Mouse (Mus musculus) lung, postnatal 4 days (tissue): Measurements from ENCODE around the gene Tsc2.

Experiments
- DNase-seq, 2 experiments: peaks; one replicate each; pipeline ENCODE4 v3.0.0; 2021

Gene Tsc2

GRCm38 (mm10) chr17:24646381-24646780, 14.0 kb upstream of the Tsc2 start:
- DNase-seq: no peak

GRCm38 (mm10) chr17:24645916-24646315, 13.5 kb upstream of the Tsc2 start:
- no peak for DNase-seq

- DNase-seq: peak; percentile 64 to 81
Measured at GRCm38 (mm10) chr17:24644875-24645721, 12.7 kb upstream of the Tsc2 start.

- DNase-seq: peak; percentile 61 to 80
Measured at GRCm38 (mm10) chr17:24644030-24644715, 11.7 kb upstream of the Tsc2 start.

GRCm38 (mm10) chr17:24642791-24643343, 10.4 kb upstream of the Tsc2 start:
- no peak for DNase-seq

GRCm38 (mm10) chr17:24641944-24642343, 9.5 kb upstream of the Tsc2 start:
- no peak for DNase-seq

- DNase-seq: no peak
Measured at GRCm38 (mm10) chr17:24640581-24640980, 8.2 kb upstream of the Tsc2 start.

- no peak for DNase-seq
Measured at GRCm38 (mm10) chr17:24640119-24640518, 7.7 kb upstream of the Tsc2 start.

GRCm38 (mm10) chr17:24639571-24639988, 7.2 kb upstream of the Tsc2 start:
- peak in 1 of 2 experiments; percentile 57 for DNase-seq

GRCm38 (mm10) chr17:24638840-24639239, 6.4 kb upstream of the Tsc2 start:
- peak; percentile 77 to 92 for DNase-seq

- DNase-seq: peak in 1 of 2 experiments; percentile 58
Measured at GRCm38 (mm10) chr17:24638214-24638613, 5.8 kb upstream of the Tsc2 start.

- DNase-seq: peak; percentile 56 to 79
Measured at GRCm38 (mm10) chr17:24636781-24637481, 4.5 kb upstream of the Tsc2 start.

GRCm38 (mm10) chr17:24635694-24636093, 3.3 kb upstream of the Tsc2 start:
- no peak for DNase-seq

- peak; percentile 57 to 74 for DNase-seq
Measured at GRCm38 (mm10) chr17:24635024-24635423, 2.6 kb upstream of the Tsc2 start.

GRCm38 (mm10) chr17:24633831-24634230, 1.4 kb upstream of the Tsc2 start:
- DNase-seq: no peak

GRCm38 (mm10) chr17:24632813-24633449, 501 bp upstream of the Tsc2 start:
- DNase-seq: peak; percentile 80 to 88

GRCm38 (mm10) chr17:24630072-24630471, 2.4 kb downstream of the Tsc2 start:
- DNase-seq: no peak

GRCm38 (mm10) chr17:24628646-24629045, 3.8 kb downstream of the Tsc2 start:
- peak; percentile 70 to 83 for DNase-seq

- no peak for DNase-seq
Measured at GRCm38 (mm10) chr17:24625472-24625871, 7.0 kb downstream of the Tsc2 start.

- no peak for DNase-seq
Measured at GRCm38 (mm10) chr17:24617561-24618194, 14.8 kb downstream of the Tsc2 start.

GRCm38 (mm10) chr17:24610711-24611110, 21.7 kb downstream of the Tsc2 start:
- DNase-seq: no peak

GRCm38 (mm10) chr17:24608874-24609273, 23.6 kb downstream of the Tsc2 start:
- no peak for DNase-seq
